Mouse (Mus musculus): Measurements from ENCODE around the gene Cfap57. TPM values are rescaled to one million over a fixed set of nuclear protein-coding genes. Genes with fewer than 3 reads are reported as not detected.

Gene Cfap57
- not detected in 2 replicates for polyA plus RNA-seq (2012)

GRCm38 (mm10) chr4:118620279-118620966 lies at the start of gene Cfap57, which contains the start of gene Ebna1bp2:
Gene Cfap57 (minus strand): TSS chr4:118620777.
Gene Ebna1bp2 (plus strand): TSS chr4:118620799.
- TF ChIP-seq GATA1 (IDR thresholded peaks at IDR 0.05; ENCODE audit: low read length) = no peak

GRCm38 (mm10) chr4:118658652-118659051 lies 38.1 kb upstream of the Cfap57 start, which contains the start of gene Olfr62:
Gene Olfr62 (plus strand): TSS chr4:118658952.
- TF ChIP-seq GATA1 (IDR thresholded peaks at IDR 0.05; ENCODE audit: low read length) = no peak

- TF ChIP-seq GATA1 (IDR thresholded peaks at IDR 0.05; ENCODE audit: low read length) = no peak
Observed at GRCm38 (mm10) chr4:118645234-118645633, 24.7 kb upstream of the Cfap57 start.

- TF ChIP-seq GATA1 (IDR thresholded peaks at IDR 0.05; ENCODE audit: low read length) = no peak
Observed at GRCm38 (mm10) chr4:118642346-118643190, 22.0 kb upstream of the Cfap57 start.

- TF ChIP-seq GATA1 (IDR thresholded peaks at IDR 0.05; ENCODE audit: low read length) = no peak
Observed at GRCm38 (mm10) chr4:118630261-118630660, 9.7 kb upstream of the Cfap57 start.

- TF ChIP-seq GATA1 (IDR thresholded peaks at IDR 0.05; ENCODE audit: low read length) = peak; percentile 46
Observed at GRCm38 (mm10) chr4:118621781-118622180, 1.2 kb upstream of the Cfap57 start.

GRCm38 (mm10) chr4:118620967-118621320 lies 367 bp upstream of the Cfap57 start:
- TF ChIP-seq GATA1 (IDR thresholded peaks at IDR 0.05; ENCODE audit: low read length) = no peak

GRCm38 (mm10) chr4:118615412-118615811 lies 5.2 kb downstream of the Cfap57 start:
- TF ChIP-seq GATA1 (IDR thresholded peaks at IDR 0.05; ENCODE audit: low read length) = no peak

- no peak for TF ChIP-seq GATA1 (IDR thresholded peaks at IDR 0.05; ENCODE audit: low read length)
Observed at GRCm38 (mm10) chr4:118612619-118613018, 8.0 kb downstream of the Cfap57 start.

- TF ChIP-seq GATA1 (IDR thresholded peaks at IDR 0.05; ENCODE audit: low read length) = no peak
Observed at GRCm38 (mm10) chr4:118609836-118610235, 10.7 kb downstream of the Cfap57 start.

GRCm38 (mm10) chr4:118604065-118604464 lies 16.5 kb downstream of the Cfap57 start:
- no peak for TF ChIP-seq GATA1 (IDR thresholded peaks at IDR 0.05; ENCODE audit: low read length)

GRCm38 (mm10) chr4:118589733-118590130 lies 30.8 kb downstream of the Cfap57 start:
- no peak for TF ChIP-seq GATA1 (IDR thresholded peaks at IDR 0.05; ENCODE audit: low read length)

GRCm38 (mm10) chr4:118589053-118589732 lies 31.4 kb downstream of the Cfap57 start:
- no peak for TF ChIP-seq GATA1 (IDR thresholded peaks at IDR 0.05; ENCODE audit: low read length)

- no peak for TF ChIP-seq GATA1 (IDR thresholded peaks at IDR 0.05; ENCODE audit: low read length)
Observed at GRCm38 (mm10) chr4:118582629-118583028, 37.9 kb downstream of the Cfap57 start.

GRCm38 (mm10) chr4:118581508-118581907 lies 39.1 kb downstream of the Cfap57 start:
- TF ChIP-seq GATA1 (IDR thresholded peaks at IDR 0.05; ENCODE audit: low read length) = no peak

- no peak for TF ChIP-seq GATA1 (IDR thresholded peaks at IDR 0.05; ENCODE audit: low read length)
Observed at GRCm38 (mm10) chr4:118579313-118579712, 41.3 kb downstream of the Cfap57 start.

Measured in G1E-ER4 (cell line).